Mouse (Mus musculus) adrenal gland, adult 2 months (tissue): Measurements from ENCODE around the gene Tbc1d14. TPM values are rescaled to one million over a fixed set of nuclear protein-coding genes. Genes with fewer than 3 reads are reported as not detected.

Experiments
- DNase-seq: peaks from one replicate; pipeline ENCODE4 v3.0.0; 2021
- long read RNA-seq: library from polyadenylated mRNA; stranded (forward); transcript quantifications from one replicate; pipeline ENCODE4 v2.0.0, GENCODE M21; 2021
- polyA plus RNA-seq: library from polyadenylated mRNA; depleted of rRNA; stranded (reverse); fragments of >200 nt; gene quantifications from 2 replicates; pipeline ENCODE4 v1.2.3, GENCODE M21; 2012; rRNA removed
- total RNA-seq, 2 experiments: library from RNA; stranded (reverse); gene quantifications; 2 replicates each; pipeline ENCODE4 v1.2.3; 2021

Gene Tbc1d14
- 10 to 100 TPM; 42.1 to 47.0 TPM for total RNA-seq
- polyA plus RNA-seq, result 16.3 and 18.8 TPM in 2 replicates
- long read RNA-seq, full-length matches to known transcripts, result 7 of 16 reads
- long read RNA-seq, partial matches to known transcripts, result 0 of 16 reads
- long read RNA-seq, other reads (novel, unspliced or antisense), result 9 of 16 reads

DNA sequence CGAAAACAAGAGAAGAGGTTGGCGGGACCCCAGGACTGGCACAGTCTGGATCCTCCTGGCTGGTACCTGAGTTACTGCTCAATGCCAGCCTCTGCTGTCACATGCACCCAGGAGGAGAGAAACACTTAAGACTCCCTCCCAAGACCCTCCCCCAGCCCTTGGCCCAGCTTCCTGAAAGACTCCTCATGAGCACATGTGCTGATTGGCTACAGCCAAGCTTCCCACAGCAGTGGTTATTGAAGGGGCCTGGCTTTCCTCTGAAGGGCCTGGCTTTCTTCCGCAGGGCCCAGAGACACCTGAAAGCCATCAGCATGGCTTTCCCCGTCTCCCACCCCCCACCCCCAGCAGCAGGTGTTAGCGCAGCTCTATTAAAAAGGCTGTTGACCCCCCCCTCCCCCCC lies at the start of gene Tbc1d14:
Tbc1d14 (minus strand) TSS at position 101 of the 400 bp plus-strand sequence.
- DNase-seq, result no peak

DNA sequence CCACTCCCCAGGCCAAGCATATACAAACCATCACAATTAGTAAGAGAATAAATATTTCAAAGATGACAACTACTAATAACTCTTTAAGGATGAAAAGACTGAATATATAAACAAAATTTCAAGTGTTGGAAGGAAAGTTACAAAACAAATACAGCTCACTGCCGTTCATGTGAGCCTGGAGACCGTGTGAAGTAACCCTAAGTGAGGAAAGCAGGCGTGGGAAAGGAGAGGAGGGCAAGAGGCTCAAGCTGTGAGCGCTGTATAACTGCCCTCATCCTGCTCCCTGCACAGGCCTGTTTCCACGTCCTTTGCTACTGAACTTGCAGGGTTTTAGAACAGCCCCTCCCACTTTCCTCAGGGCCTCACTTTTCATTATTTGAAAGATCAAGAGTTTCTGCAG lies 32.5 kb upstream of the Tbc1d14 start:
- no peak for DNase-seq

DNA sequence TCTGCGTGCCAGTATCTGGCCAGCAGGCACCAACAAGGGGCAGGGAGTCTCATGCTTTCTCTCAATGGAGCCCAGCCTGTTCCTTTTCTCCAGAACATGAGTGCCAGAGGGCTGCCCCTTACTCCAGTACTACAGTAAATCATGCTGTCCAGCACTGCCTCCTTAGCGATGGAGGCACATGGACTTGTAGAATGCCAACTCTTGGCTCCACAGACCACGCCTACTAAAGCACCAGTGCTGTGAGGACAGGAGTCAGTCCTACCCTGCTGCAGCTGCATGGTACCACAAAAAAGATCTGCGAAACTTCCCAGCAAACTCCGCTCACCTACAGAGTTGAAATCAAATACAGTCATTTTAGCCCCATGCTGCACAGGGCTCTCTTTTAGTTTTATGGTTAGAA lies 30.6 kb upstream of the Tbc1d14 start:
- DNase-seq, result no peak

DNA sequence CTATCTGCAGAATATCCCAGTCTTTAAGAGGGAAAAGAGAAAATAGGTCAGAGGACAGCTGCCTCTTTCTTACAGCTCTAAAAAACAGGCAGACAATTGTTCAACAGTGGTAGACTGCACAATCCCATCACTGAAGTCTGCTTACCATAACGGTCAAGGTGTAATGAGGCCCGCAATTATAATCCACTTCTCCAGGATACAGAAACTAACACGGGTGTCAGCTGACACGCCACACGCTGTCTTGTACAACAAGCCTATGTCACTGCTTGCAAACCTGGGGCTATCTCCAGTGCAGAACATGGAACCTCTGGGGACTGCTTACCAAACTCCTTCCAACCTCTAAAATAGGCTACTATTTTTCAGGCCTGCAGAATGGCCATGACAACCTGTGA lies 28.0 kb upstream of the Tbc1d14 start:
- DNase-seq, result peak; percentile 32

DNA sequence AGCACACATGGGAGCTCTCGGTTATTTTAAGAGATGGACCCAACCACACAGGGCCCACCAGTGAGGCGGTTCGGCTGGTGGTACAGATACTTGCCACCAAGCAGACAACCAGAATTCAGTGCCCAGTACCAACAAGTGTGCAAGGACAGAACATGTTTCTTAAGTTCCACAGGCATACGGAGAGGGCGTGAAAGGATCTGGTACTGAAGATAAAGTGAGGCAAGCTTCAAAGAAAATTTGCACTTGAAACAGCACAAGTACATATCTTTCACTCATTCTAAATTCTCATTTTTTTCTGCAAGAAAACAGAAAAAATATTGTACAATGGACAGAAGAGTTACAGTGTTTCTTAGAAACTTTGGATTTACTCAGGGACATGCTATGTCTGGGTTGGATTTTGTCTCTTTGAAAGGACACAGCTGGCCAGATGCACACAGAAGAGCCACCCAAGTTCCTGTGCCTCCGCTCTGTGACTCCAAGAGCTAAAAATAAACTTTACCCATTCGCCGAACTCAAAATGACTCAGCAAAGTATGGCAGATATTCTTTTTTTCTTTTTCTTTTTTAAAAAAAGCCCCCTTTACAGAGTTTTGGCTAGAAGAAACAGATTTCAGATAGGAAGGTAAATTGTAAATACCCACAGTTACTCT lies 27.5 kb upstream of the Tbc1d14 start:
- DNase-seq, result no peak

DNA sequence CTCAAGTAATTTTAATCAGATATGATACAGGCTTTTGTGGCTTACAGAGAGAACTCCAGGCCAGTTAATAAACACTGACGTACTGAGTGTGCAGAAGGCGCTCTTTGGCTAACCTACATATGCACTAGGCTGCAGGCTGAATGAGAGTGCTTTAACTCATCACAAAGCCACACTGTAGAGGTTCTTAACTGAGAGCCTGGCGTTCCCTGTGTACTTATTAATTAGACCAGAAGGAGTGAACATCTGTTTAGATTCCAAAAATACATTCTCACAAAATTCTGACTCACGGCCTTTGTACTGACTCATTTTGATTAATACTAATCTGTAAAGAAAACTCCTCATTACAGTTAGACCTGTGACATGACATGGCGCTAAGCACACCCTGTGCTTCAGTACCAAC lies 25.8 kb upstream of the Tbc1d14 start:
- DNase-seq, result no peak

DNA sequence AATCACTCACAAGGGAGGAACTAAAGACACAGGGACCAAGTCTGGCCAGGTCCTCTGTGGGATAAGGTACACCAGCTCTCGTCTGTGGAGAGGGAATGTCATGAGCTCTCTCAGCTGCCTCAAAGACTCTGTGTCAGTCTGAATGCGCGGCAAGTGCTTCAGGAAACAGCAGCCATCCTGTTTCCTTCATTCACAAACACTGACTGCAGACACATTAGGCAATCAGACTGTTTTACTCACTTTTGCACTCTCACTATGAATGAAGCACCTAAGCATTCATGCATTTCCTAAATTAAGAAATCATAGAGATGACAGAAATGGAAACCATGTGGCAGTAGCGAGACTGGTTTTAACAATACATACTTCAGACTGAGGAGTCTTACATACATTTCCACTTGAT lies 25.3 kb upstream of the Tbc1d14 start:
- no peak for DNase-seq

DNA sequence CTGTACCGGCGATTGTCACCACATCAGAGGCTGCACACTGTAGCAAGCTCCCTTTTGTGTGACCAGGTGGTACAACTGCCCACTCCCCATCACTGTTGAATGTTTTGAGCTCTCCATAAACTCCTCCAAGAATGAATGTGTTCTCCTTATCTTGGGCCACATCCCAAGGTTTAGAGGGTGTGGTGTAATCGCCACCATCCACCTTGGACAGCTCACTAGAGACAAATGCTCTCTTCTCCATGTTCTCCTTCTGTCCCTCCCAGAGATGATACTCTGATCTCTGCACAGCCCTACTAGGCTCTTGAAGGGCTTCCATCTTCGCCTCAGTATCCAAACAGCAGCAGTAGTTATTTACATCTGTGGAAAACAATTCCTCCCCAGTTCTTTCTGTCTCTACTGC lies 21.0 kb upstream of the Tbc1d14 start:
- no peak for DNase-seq

DNA sequence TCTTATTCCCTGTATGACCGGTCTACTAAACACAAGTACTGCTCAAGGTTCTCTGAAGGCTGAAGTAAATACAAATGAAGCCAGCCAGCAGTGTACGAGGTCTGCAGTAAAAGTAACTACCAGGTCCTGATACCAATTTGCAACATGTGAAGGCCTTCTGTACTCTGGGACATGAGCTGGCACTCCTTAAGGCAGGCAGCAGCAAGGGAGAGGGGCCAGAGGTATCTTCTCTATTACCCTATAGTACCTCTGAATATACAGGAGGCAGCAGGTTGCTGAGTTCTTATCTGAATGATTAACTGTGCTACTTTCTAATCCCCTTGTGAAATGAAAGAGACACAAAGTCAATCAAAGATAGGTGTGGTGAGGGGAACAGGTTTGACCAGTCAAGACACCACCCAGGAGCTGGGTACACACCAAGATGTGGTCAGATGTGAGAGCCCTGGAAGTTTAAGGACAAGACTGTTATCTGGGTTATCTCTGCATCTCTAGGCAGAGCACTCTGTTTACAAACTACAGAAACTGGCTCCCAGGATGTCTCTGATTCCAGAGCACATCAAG lies 15.9 kb upstream of the Tbc1d14 start:
- DNase-seq, result no peak

DNA sequence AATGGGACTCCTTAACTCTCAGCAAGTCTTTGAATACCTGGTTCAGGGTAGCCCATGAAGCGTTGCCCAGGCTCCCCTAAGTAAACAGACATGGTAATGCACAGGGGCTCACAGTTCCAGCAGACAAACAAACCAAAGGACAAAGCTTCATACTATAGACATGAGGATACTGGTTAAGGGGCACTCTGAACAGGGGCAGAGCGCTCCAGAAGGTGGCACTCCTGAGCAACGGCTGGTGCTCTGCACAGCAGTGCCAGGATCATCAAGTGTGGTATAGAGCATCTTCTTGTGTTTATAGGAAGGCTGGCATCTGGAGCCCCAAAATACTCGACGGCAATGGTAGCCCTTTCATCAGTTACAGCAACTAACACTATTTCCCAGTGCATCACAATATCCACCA lies 10.0 kb upstream of the Tbc1d14 start:
- DNase-seq, result peak; percentile 41

DNA sequence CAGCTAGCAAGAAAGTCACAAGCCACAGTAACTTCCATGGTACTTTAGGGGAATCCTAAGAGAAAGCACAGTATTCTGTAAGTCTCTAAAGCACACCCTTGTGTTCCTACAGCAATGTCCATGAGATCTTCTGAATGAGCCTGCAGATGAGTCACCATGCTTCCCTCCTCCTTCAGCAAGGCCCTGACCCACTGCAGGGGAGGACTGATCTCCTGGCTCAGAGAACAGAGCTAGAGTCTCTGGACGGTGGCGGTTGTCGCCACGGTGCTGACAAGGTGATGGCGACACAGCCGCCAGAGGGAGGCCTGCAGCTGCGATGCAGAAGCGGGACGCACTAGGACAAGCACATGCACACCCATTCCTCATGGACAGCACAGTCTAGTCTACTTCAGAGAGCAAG lies 9.0 kb upstream of the Tbc1d14 start:
- peak; percentile 65 for DNase-seq

DNA sequence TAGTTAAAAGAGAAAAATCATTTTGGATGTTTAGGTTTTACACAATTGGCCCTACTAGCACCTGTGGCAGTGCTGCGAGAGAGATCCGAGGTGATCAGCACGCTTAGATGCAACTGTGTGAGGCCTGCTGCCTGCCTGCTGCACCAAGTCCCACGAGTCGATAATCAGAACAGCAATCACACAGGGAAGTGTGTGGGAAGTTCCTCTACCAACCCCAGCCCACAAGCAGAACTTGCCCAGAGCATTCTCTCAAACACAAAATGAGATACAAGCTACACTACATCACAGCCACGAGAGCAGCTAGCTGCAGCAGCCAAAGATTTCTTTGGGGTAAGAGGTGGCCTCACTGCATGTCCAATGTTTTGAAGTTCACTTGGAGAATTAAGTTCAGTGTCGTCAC lies 8.4 kb upstream of the Tbc1d14 start:
- DNase-seq, result no peak

DNA sequence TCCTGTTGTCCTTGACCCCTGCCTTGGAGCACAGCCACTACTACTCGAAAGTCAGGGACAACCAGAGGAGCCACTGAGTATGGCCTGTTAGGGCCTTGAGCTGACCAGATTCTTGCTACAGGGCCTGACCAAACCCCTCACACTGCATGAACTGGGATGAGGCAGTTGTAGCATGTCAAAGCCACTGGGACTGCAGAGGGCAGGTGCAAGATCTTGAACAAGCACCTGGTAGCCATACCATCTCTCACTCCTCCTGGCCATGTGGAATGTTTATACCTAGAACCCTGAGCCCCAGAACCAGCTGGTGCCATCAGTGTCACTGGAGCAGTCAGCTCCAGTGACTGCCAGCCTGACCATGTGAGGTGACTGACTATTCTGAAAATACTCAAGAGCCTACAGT lies 5.8 kb upstream of the Tbc1d14 start:
- no peak for DNase-seq

DNA sequence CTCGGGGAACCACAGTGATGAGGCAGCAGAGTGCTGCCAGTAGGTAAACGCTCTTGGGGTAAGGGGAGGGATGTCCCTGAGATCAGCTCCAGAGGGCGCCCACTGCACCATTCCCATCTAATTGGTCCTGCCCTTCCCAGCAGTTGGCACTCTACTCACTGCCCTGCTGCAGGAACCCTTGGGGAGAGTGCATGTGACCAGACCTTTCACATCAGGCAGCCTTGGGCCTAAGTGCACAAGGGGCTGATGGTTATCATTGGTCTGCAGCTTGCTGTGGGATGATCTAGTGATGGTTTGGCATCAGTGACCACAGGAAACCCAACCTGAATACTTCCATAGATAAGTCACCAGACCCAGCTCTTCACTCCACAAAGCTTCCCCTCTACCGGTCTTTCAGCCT lies 4.6 kb upstream of the Tbc1d14 start:
- no peak for DNase-seq

DNA sequence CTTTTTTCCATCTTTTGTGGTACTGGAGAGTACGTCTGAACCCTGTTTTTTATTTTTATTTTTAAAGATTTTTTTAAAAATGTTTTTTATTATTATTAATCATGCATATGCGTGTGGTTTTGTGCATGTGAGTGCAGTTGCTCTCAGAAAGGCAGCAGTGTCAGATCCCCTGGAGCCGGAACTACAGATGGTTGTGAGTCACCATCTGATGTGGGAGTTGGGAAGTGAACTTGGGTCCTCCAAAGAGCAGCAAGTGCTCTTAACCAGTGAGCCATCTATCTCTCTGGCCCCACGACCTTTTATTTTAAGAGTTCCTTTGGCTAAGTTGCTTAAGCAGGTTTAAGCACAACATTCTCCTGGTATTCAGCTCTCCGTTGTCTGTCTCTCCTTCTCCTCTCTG lies 3.1 kb upstream of the Tbc1d14 start:
- no peak for DNase-seq

DNA sequence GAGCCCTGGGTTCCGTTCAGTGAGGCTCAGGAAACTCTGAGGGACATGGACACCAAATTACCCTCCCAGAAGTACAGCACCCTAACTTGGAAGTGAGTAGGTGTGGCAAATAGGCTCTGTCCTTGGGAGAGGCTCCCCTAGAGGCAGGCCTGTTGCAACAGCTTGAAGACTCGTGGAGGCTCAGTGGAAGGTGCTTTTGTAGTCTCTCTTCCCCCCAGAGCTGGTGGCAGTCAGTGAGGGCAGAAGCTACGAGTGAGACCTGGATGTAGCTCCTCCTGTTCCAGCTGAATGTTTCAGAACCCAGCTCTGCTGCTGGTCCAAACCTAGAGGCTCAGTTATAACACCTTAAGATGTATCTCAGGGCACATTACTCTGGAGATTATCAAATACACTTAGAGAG lies 2.0 kb upstream of the Tbc1d14 start:
- DNase-seq, result no peak

DNA sequence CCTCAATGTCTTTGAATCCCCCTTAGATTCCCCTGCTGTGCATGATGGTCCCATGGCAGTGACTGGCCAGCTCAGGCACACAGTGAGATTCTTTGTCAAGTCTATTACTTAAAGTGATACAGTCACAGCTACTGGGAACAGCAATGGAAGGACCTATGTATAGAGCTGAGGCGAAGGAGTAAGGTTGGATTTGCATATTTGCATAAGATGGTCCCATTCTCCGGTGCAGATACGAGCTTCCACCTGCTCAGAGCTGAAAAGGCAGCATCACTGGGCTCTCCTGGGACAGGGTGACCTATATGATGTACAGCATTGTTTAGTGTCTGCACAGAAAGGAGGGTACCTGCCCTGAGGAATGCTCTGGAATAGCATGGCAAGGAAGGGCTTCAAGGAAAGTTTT lies 1.3 kb upstream of the Tbc1d14 start:
- DNase-seq, result no peak

DNA sequence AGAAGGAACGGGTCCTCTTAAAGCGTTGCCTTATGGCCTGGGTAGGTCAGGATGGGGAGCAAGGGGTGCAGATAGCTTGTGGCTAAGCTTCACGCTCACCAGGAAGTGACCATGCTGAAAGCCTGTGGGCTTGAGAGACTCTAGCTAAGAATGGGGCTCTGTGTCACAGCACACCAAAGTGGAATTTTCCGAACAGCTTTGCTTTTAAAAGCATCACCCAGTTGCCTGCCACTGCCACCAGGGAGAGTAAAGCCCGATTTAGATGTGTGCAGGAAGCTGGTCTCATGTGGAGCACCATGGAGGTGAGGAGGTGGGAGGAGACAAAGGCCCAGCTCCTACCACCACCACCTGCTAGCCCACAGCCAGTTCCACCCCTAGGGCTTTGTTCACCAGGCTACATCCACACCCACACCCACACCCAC lies 2.6 kb downstream of the Tbc1d14 start:
- DNase-seq, result no peak

DNA sequence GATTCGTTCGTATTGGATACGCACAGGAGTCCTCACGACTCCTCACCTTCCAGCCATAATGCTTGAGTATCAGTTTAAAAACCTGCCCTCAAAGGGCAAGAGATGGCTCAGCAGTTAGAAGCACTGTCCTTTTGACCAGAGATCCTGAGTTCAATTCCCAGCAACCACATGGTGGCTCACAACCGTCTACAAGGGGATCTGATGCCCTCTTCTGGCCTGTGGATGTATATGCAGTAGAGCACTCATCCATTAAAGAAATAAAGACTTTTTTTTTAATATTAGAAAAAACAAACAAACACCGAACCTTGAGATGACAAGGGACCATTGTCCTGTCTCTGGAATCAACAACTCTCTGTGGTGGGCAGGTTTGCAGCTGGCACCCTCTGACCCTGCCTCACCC lies 8.8 kb downstream of the Tbc1d14 start:
- DNase-seq, result no peak

DNA sequence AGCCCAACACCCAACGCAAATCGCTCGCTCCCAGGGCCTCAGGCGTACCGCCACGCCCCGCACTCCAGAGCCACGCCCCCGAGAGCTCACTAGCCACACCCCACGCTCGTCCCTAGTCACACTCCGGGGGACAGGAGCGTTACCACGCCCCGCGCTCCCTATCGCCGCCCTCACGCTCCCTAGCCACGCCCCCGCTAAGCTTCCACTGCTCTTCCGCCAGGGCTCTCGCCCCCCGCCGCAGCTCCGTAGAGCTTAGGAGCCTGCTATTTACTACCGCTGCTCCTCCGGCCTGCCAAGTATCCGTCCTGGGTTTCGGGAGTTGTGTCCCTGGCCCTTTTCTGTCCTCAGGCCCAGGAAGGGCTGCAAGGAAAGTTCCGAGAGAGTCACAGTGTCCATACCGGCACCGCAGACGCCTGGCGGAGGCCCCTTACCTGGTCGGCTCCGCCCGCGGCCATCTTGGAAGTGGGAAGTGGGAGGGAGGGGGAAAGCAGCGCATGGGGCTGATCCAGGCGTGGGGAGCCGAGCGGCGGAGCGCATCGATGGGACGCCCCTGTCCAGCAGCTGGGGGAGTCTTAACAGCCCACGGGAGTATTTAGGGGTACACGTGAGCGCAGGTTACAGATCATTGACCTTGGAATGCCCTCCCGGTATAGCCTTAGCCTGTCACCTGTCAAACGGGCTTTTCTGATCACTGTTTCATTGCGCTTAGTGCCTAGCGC lies 11.0 kb downstream of the Tbc1d14 start:
- DNase-seq, result peak; percentile 100

DNA sequence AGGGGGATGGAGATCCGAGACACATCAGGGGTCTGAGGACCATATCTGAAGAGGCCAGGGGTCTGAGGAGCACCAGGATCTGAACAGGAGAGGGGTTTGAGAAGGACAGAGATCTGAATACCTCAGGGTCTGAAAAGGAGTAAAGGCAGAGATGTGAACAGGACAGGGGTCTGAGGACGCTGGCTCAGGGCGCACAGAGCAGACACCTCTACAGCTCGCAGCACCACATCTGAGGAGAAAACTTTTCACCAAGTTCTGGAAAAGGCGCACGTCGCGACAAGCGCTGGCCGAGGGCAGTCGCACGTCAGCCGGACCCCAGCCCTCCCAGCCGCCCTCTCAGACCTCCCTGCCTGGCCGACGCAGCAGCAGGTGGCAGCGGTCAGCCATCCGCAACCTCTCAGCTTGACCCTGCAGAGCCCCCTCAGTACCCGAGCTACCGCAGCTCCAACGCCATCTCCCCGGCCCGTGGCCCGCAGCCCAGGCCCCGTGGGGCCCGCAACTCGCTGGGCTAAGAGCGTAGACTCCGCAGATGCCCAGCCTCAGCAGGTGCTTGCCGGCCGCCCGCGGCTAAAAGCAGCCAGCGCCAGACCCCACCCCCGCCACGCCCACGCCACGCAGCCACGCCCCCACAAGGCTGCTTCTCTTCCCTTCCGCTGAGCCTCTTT lies 11.7 kb downstream of the Tbc1d14 start:
- DNase-seq, result no peak

DNA sequence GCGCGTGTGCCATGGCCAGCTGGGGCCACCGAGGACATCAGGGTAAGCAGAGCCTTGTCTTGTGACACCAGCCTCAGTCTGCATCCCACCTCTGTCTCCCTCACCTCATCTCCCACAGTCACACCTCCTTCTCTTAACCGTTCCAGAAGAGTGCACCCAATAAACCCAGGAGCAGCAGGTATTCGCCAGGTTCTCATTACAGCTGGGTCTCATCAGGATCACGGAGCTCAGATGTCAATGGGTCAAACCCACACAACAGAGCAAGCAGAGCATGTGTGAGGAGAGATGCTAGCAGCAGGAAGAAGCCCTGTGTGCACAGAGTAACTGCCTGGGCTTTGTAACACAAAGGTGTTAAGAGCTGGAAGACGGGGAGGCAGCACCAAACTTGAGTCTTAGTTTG lies 13.1 kb downstream of the Tbc1d14 start:
- no peak for DNase-seq

DNA sequence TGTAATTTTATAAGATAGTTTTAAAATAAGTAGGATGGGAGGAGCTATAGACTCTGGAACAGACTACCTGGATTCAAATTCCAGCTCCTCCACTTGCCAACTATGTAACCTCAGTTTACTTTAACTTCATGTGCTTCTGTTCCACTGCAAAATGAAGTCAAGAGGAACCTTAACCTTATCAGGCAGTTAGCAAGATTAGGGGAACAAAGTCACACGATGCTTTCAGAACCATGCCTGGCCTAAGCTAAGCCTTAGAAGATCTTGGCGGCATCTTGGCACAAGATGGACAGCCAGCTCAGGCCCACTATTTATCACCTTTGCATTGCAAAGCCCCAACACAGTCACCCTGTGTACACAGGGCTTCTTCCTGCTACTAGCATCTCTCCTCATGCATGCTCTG lies 14.1 kb downstream of the Tbc1d14 start:
- no peak for DNase-seq
